Mouse (Mus musculus) ZHBTc4 (cell line): ENCODE data around the gene Rsg1.

Experiments used
- DNase-seq: peaks from one replicate; pipeline ENCODE4 v3.0.0-alpha.2; 2011; ENCODE audit warnings: low read depth, low spot score

Rsg1 gene

GRCm38 (mm10) chr4:141246998-141247350, 33.2 kb downstream of the Rsg1 start:
- DNase-seq, result peak; percentile 69

GRCm38 (mm10) chr4:141247776-141248613, 34.2 kb downstream of the Rsg1 start:
- peak; percentile 89 for DNase-seq

- DNase-seq, result peak; percentile 57
Observed at GRCm38 (mm10) chr4:141248614-141248978, 34.8 kb downstream of the Rsg1 start.

- DNase-seq, result no peak
Observed at GRCm38 (mm10) chr4:141249383-141249782, 35.6 kb downstream of the Rsg1 start.

- DNase-seq, result no peak
Observed at GRCm38 (mm10) chr4:141251071-141251470, 37.3 kb downstream of the Rsg1 start.

- peak; percentile 67 for DNase-seq
Observed at GRCm38 (mm10) chr4:141252641-141253040, 38.9 kb downstream of the Rsg1 start.

- no peak for DNase-seq
Observed at GRCm38 (mm10) chr4:141254234-141254633, 40.5 kb downstream of the Rsg1 start.

- peak; percentile 73 for DNase-seq
Observed at GRCm38 (mm10) chr4:141257440-141257839, 43.7 kb downstream of the Rsg1 start.

GRCm38 (mm10) chr4:141259413-141259812, 45.7 kb downstream of the Rsg1 start:
- no peak for DNase-seq

- DNase-seq, result peak; percentile 71
Observed at GRCm38 (mm10) chr4:141260007-141260723, 46.4 kb downstream of the Rsg1 start.

GRCm38 (mm10) chr4:141262906-141263637, 49.3 kb downstream of the Rsg1 start:
- DNase-seq, result no peak

GRCm38 (mm10) chr4:141265979-141266637, 52.4 kb downstream of the Rsg1 start:
- no peak for DNase-seq

GRCm38 (mm10) chr4:141267250-141267649, 53.5 kb downstream of the Rsg1 start:
- peak; percentile 63 for DNase-seq

GRCm38 (mm10) chr4:141267837-141268236, 54.1 kb downstream of the Rsg1 start:
- DNase-seq, result peak; percentile 92

- DNase-seq, result peak; percentile 73
Observed at GRCm38 (mm10) chr4:141268350-141268749, 54.6 kb downstream of the Rsg1 start.

- DNase-seq, result peak; percentile 59
Observed at GRCm38 (mm10) chr4:141269080-141269479, 55.3 kb downstream of the Rsg1 start.

GRCm38 (mm10) chr4:141270201-141270940, 56.6 kb downstream of the Rsg1 start:
- peak; percentile 79 for DNase-seq

- DNase-seq, result peak; percentile 63
Observed at GRCm38 (mm10) chr4:141271228-141271627, 57.5 kb downstream of the Rsg1 start.

GRCm38 (mm10) chr4:141271721-141272120, 58.0 kb downstream of the Rsg1 start:
- DNase-seq, result no peak

GRCm38 (mm10) chr4:141272878-141273277, 59.1 kb downstream of the Rsg1 start:
- peak; percentile 41 for DNase-seq

GRCm38 (mm10) chr4:141273296-141273695, 59.5 kb downstream of the Rsg1 start:
- peak; percentile 96 for DNase-seq
